Mouse (Mus musculus): ENCODE data around the gene Slc25a45. TPM values are rescaled to one million over a fixed set of nuclear protein-coding genes. Genes with fewer than 3 reads are reported as not detected.

Gene Slc25a45
- polyA plus RNA-seq, 1 experiment = 57.9 TPM

DNA sequence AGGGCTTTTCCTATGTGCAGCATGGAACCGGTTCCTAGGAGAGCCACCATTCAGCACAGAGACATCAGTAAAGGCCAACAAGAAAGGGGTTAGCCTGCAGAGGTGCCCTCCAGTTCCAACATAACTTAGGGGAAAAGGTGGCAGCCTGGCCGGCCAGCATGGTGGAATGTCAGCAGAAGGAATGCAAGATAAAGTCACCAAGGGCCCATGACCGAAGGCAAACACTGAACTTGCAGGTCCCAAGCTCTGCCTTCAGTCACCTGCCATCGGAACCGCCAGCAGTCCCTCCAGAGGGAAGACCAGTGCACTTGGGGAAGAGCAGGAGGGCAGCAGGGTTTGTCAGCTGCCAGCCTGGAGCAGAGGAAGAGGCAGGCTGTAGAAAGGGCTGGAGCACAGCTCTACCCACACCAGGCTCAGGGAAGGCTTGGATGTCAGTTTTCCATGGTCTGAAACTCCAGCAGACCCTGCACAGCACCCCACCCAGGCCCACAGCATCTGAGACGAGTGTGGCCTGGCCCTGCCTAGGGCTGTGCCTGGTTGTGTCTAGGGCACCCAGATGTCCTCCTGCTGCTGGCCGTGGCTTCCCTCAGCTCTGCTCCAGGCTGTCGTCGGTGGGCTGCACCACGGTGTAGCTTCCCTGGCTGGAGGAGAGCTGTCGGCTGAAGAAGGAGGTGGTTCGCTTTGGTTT is 25.4 kb upstream of the Slc25a45 start:
- Histone ChIP-seq H3K27ac (ENCODE audit: control insufficient read depth, insufficient read depth, low read length) (no peak overlapping the region), H3K4me3 (ENCODE audit: control insufficient read depth, insufficient read depth, low read length) (no peak overlapping the region), H3K27me3 (ENCODE audit: control insufficient read depth, insufficient read depth, low read length) (no peaks in the 10 kb centered on the region), H3K4me1 (replicated peaks; ENCODE audit: control insufficient read depth, insufficient read depth, low read length) (peaks cover 34% of the 10 kb centered on the region), H3K36me3 (ENCODE audit: control insufficient read depth, insufficient read depth, low read length) (peaks cover 43% of the 10 kb centered on the region)
- 96% methylated on average over 12 of the region's 12 CpGs for WGBS
- TF ChIP-seq CTCF (IDR thresholded peaks at IDR 0.05; ENCODE audit: borderline replicate concordance, control insufficient read depth, extremely low read depth, insufficient read depth, low read length, poor library complexity) = no peak
- no peak for TF ChIP-seq POLR2A (IDR thresholded peaks at IDR 0.05; ENCODE audit: control insufficient read depth, extremely low read depth, insufficient read depth, low read length, poor library complexity)
- no peak for DNase-seq

DNA sequence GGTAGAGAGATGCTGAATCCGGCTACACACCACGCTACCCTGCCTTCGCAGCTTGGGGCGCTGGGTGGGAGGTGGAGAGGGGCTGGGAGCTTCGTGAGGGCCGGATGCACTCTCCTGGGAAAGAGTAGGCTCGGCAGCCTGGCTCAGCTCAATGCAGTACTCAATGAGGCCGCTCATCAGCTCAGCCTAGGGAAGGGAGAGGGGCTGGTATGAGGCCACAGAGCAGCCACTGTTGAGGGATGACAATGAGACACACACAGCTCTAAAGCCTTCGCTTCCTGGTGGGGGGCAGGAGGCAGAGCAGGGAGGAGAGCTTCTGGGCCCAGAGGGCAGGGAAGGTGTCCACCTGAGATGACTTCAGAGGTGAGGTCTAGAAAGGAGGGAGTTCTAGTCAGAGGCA is 21.0 kb upstream of the Slc25a45 start:
- Histone ChIP-seq H3K27ac (ENCODE audit: control insufficient read depth, insufficient read depth, low read length) (no peak overlapping the region), H3K27me3 (ENCODE audit: control insufficient read depth, insufficient read depth, low read length) (no peaks in the 10 kb centered on the region), H3K4me1 (replicated peaks; ENCODE audit: control insufficient read depth, insufficient read depth, low read length) (no peaks in the 10 kb centered on the region), H3K4me3 (ENCODE audit: control insufficient read depth, insufficient read depth, low read length) (no peak overlapping the region), H3K36me3 (ENCODE audit: control insufficient read depth, insufficient read depth, low read length) (peaks cover 79% of the 10 kb centered on the region)
- no peak for DNase-seq
- 97% methylated on average over 9 of the region's 9 CpGs for WGBS
- TF ChIP-seq POLR2A (IDR thresholded peaks at IDR 0.05; ENCODE audit: control insufficient read depth, extremely low read depth, insufficient read depth, low read length, poor library complexity) (no peak), CTCF (IDR thresholded peaks at IDR 0.05; ENCODE audit: borderline replicate concordance, control insufficient read depth, extremely low read depth, insufficient read depth, low read length, poor library complexity) (no peak)

DNA sequence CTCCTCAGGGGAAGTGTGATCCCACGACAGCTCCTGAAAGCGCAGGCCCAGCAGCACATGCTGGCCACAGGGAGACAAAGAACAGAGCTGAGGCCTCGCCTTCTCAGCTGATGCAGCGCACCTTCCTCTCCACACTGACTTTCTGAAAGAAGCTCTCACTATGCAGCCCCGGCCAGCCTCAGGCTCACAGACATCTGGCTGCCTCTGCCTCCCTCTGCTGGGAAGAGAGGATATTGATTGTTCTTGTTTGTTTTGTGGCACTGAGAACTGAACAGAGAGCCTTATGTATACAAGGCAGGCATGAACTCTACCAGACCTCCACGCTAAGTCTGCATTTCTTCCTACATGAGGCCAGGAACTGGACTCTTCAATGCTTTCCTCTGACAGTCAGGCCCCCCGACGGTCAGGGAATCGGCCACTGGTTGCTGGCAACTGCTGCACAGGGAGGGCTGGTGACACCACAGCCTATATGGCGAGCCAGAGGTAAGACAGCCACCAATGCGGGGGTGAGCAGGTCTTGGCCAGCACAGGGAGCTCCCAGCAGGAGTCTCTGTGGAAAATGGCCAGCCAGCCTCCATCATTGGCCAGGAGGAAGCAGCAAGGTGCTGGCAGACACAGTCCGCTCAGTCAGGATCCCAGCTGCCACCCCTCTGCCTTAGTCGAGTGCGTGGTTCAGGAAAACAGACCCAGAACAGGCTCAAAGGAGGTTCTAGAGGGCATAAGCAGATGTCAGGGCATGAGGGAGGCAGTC is 15.1 kb upstream of the Slc25a45 start:
- Histone ChIP-seq H3K36me3 (ENCODE audit: control insufficient read depth, insufficient read depth, low read length) (peaks cover 74% of the 10 kb centered on the region), H3K4me3 (ENCODE audit: control insufficient read depth, insufficient read depth, low read length) (no peak overlapping the region), H3K27me3 (ENCODE audit: control insufficient read depth, insufficient read depth, low read length) (no peaks in the 10 kb centered on the region), H3K4me1 (replicated peaks; ENCODE audit: control insufficient read depth, insufficient read depth, low read length) (no peaks in the 10 kb centered on the region), H3K27ac (ENCODE audit: control insufficient read depth, insufficient read depth, low read length) (no peak overlapping the region)
- DNase-seq = no peak
- WGBS = 99% methylated on average over 14 of the region's 14 CpGs
- TF ChIP-seq CTCF (IDR thresholded peaks at IDR 0.05; ENCODE audit: borderline replicate concordance, control insufficient read depth, extremely low read depth, insufficient read depth, low read length, poor library complexity) (no peak), POLR2A (IDR thresholded peaks at IDR 0.05; ENCODE audit: control insufficient read depth, extremely low read depth, insufficient read depth, low read length, poor library complexity) (no peak)

DNA sequence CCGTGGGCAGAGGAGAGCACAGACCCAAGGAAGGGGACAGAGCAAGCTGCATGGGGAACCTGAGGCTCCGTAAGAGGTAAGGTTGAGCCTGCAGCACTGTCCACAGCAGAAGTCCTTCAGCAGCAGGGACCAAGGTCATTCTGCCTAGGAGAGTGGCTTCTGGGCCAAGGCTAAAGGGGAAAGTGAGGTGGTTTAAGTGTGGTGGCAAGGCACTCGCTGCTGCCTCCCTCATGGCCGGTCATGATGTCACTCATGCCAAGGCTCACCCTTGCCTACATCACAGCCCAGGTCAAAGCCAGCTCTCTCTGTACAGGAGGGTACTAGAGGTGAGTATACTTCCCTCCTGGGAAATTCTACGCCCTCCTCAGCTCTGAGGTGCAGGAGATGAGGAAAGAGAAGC is 13.8 kb upstream of the Slc25a45 start:
- Histone ChIP-seq H3K4me1 (replicated peaks; ENCODE audit: control insufficient read depth, insufficient read depth, low read length) (no peaks in the 10 kb centered on the region), H3K27me3 (ENCODE audit: control insufficient read depth, insufficient read depth, low read length) (no peaks in the 10 kb centered on the region), H3K4me3 (ENCODE audit: control insufficient read depth, insufficient read depth, low read length) (no peak overlapping the region), H3K36me3 (ENCODE audit: control insufficient read depth, insufficient read depth, low read length) (peaks cover 72% of the 10 kb centered on the region), H3K27ac (ENCODE audit: control insufficient read depth, insufficient read depth, low read length) (no peak overlapping the region)
- WGBS = over 99% methylated on average over 5 of the region's 5 CpGs
- DNase-seq = no peak
- TF ChIP-seq POLR2A (IDR thresholded peaks at IDR 0.05; ENCODE audit: control insufficient read depth, extremely low read depth, insufficient read depth, low read length, poor library complexity) = no peak
- no peak for TF ChIP-seq CTCF (IDR thresholded peaks at IDR 0.05; ENCODE audit: borderline replicate concordance, control insufficient read depth, extremely low read depth, insufficient read depth, low read length, poor library complexity)

DNA sequence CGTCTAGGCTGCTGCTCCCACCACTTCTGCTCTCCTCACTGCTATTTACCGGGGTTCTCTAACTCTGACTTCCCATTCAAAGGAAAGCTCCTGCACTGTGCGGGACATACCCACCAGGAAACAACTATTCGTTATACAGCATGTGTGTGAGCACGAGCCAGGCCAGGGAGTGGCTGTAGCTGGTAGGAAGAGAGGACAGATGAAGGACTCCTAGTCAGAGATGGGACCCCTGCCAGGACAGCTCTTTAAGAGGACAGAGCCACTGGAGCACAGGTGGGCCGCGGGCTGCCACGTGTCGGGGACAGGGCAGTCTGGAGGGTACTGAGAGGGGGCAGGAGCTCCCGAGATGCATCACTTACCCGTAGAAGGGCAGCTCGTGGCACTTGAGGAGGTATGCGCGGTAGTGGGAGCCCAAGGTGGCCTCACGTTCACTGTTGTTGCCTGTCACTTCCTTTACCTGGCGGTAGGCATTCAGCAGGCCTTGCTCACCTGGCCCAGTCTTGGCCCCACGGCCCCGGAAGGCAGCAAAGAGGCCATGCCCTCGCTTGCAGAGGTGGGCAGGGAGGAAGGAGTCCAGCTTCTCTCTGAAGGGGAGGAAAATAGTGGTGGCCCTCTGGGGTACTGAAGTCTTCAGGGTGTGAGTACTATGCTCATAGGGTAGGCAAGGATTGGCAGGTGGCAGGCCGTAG is 12.8 kb upstream of the Slc25a45 start:
- 96% methylated on average over 20 of the region's 20 CpGs for WGBS
- H3K4me1 ChIP-seq (replicated peaks; ENCODE audit: control insufficient read depth, insufficient read depth, low read length) = no peaks in the 10 kb centered on the region
- H3K36me3 ChIP-seq (ENCODE audit: control insufficient read depth, insufficient read depth, low read length) = peaks cover 72% of the 10 kb centered on the region
- H3K27me3 ChIP-seq (ENCODE audit: control insufficient read depth, insufficient read depth, low read length) = no peaks in the 10 kb centered on the region
- no peak overlapping the region for H3K4me3 ChIP-seq (ENCODE audit: control insufficient read depth, insufficient read depth, low read length)
- no peak overlapping the region for H3K27ac ChIP-seq (ENCODE audit: control insufficient read depth, insufficient read depth, low read length)
- DNase-seq = no peak
- TF ChIP-seq CTCF (IDR thresholded peaks at IDR 0.05; ENCODE audit: borderline replicate concordance, control insufficient read depth, extremely low read depth, insufficient read depth, low read length, poor library complexity) (no peak), POLR2A (IDR thresholded peaks at IDR 0.05; ENCODE audit: control insufficient read depth, extremely low read depth, insufficient read depth, low read length, poor library complexity) (no peak)

DNA sequence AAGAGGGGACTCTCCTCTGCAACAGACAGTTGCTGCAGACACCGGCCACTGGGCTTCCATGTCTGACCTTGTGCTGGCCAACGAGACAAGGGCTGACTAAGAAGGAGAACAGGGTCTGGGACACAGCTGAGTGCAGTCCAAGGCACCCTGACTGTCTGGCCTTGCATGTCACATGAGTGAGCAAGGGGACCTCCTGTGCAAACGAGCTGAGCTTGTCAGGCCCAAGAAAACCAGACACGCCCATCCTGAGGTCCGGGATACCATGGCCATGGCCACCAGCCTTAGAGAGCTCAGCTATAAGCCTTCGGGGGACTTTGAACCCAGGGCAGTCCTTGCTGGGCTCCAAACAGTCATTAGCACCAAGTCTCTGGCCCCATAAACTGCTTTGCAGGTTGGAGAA is 9.5 kb upstream of the Slc25a45 start:
- H3K27me3 ChIP-seq (ENCODE audit: control insufficient read depth, insufficient read depth, low read length) = no peaks in the 10 kb centered on the region
- TF ChIP-seq CTCF (IDR thresholded peaks at IDR 0.05; ENCODE audit: borderline replicate concordance, control insufficient read depth, extremely low read depth, insufficient read depth, low read length, poor library complexity) (no peak), POLR2A (IDR thresholded peaks at IDR 0.05; ENCODE audit: control insufficient read depth, extremely low read depth, insufficient read depth, low read length, poor library complexity) (no peak)
- peaks cover 54% of the 10 kb centered on the region for H3K36me3 ChIP-seq (ENCODE audit: control insufficient read depth, insufficient read depth, low read length)
- no peak for DNase-seq
- H3K4me3 ChIP-seq (ENCODE audit: control insufficient read depth, insufficient read depth, low read length) = no peak overlapping the region
- peaks cover 26% of the 10 kb centered on the region for H3K4me1 ChIP-seq (replicated peaks; ENCODE audit: control insufficient read depth, insufficient read depth, low read length)
- 94% methylated on average over 6 of the region's 6 CpGs for WGBS
- no peak overlapping the region for H3K27ac ChIP-seq (ENCODE audit: control insufficient read depth, insufficient read depth, low read length)

Data from thymus, adult 2 months (tissue).